Mouse (Mus musculus): Measurements from ENCODE around the gene Snx18. TPM values are rescaled to one million over a fixed set of nuclear protein-coding genes. Genes with fewer than 3 reads are reported as not detected.

Snx18 gene
- polyA plus RNA-seq, 1 experiment from 2014 or later = 4.7 TPM

DNA sequence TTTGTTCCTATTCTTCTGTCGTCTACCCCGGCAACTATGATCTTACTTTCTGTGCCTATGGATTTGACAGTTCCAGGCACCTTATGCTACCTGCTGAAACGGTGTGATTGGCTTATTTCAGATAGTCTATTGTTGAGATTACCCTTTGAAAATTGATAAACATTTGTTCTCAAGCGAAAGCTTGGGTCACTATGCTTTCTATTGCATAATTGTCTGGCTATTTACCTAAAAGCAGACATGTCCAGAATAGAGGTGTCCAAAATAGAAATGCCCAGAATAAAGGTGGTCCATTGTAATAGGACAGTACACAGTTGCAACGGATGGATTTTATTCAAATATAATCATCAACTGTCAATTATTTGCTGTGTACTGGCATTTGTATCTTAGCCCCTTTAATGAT lies 36.9 kb downstream of the Snx18 start:
- Histone ChIP-seq H3K27ac (no peak overlapping the region), H3K9ac (no peak overlapping the region), H3K36me3 (no peaks in the 10 kb centered on the region), H3K9me3 (replicated peaks) (no peaks in the 10 kb centered on the region), H3K4me3 (replicated peaks) (no peak overlapping the region), H3K4me1 (replicated peaks) (no peaks in the 10 kb centered on the region), H3K4me2 (no peak overlapping the region), H3K27me3 (no peaks in the 10 kb centered on the region)
- DNase-seq (no peak), ATAC-seq (ENCODE audit: low read depth) (no peak)
- WGBS (ENCODE audit: insufficient replicate concordance) = 72% methylated on average over 5 of the region's 5 CpGs

- H3K27ac ChIP-seq = no peak overlapping the region
- ATAC-seq (ENCODE audit: low read depth) (no peak), DNase-seq (no peak)
- no peak overlapping the region for H3K9ac ChIP-seq
- no peaks in the 10 kb centered on the region for H3K9me3 ChIP-seq (replicated peaks)
- H3K4me2 ChIP-seq = no peak overlapping the region
- no peaks in the 10 kb centered on the region for H3K4me1 ChIP-seq (replicated peaks)
- 37% methylated on average over 6 of the region's 6 CpGs for WGBS (ENCODE audit: insufficient replicate concordance)
- H3K4me3 ChIP-seq (replicated peaks) = no peak overlapping the region
- no peaks in the 10 kb centered on the region for H3K36me3 ChIP-seq
- H3K27me3 ChIP-seq = no peaks in the 10 kb centered on the region
Measured at GRCm38 (mm10) chr13:113580400-113580790, 38.0 kb downstream of the Snx18 start.

GRCm38 (mm10) chr13:113579788-113580399 lies 38.5 kb downstream of the Snx18 start:
- no peaks in the 10 kb centered on the region for H3K36me3 ChIP-seq
- WGBS (ENCODE audit: insufficient replicate concordance) = 20% methylated on average over 7 of the region's 7 CpGs
- no peak for ATAC-seq (ENCODE audit: low read depth)
- no peak overlapping the region for H3K4me3 ChIP-seq (replicated peaks)
- no peak overlapping the region for H3K4me2 ChIP-seq
- H3K27me3 ChIP-seq = no peaks in the 10 kb centered on the region
- H3K9ac ChIP-seq = no peak overlapping the region
- no peak for DNase-seq
- H3K27ac ChIP-seq = no peak overlapping the region
- no peaks in the 10 kb centered on the region for H3K4me1 ChIP-seq (replicated peaks)
- no peaks in the 10 kb centered on the region for H3K9me3 ChIP-seq (replicated peaks)

GRCm38 (mm10) chr13:113574232-113574631 lies 44.1 kb downstream of the Snx18 start:
- Histone ChIP-seq H3K36me3 (no peaks in the 10 kb centered on the region), H3K27ac (no peak overlapping the region), H3K4me2 (no peak overlapping the region), H3K4me1 (replicated peaks) (no peaks in the 10 kb centered on the region), H3K9ac (no peak overlapping the region), H3K4me3 (replicated peaks) (no peak overlapping the region), H3K27me3 (no peaks in the 10 kb centered on the region), H3K9me3 (replicated peaks) (no peaks in the 10 kb centered on the region)
- DNase-seq (no peak), ATAC-seq (ENCODE audit: low read depth) (no peak)
- WGBS (ENCODE audit: insufficient replicate concordance) = 64% methylated on average over 13 of the region's 13 CpGs

GRCm38 (mm10) chr13:113573377-113573776 lies 45.0 kb downstream of the Snx18 start:
- Histone ChIP-seq H3K36me3 (no peaks in the 10 kb centered on the region), H3K4me3 (replicated peaks) (no peak overlapping the region), H3K27me3 (no peaks in the 10 kb centered on the region), H3K4me2 (no peak overlapping the region), H3K9me3 (replicated peaks) (no peaks in the 10 kb centered on the region), H3K9ac (no peak overlapping the region), H3K27ac (no peak overlapping the region), H3K4me1 (replicated peaks) (no peaks in the 10 kb centered on the region)
- DNase-seq (no peak), ATAC-seq (ENCODE audit: low read depth) (no peak)
- 78% methylated on average over 2 of the region's 2 CpGs for WGBS (ENCODE audit: insufficient replicate concordance)

- Histone ChIP-seq H3K4me2 (no peak overlapping the region), H3K4me1 (replicated peaks) (no peaks in the 10 kb centered on the region), H3K27ac (no peak overlapping the region), H3K27me3 (no peaks in the 10 kb centered on the region), H3K9me3 (replicated peaks) (0 out of 2 replicates have a peak, but pooled peaks cover 4% of the 10 kb centered on the region), H3K9ac (no peak overlapping the region), H3K36me3 (no peaks in the 10 kb centered on the region), H3K4me3 (replicated peaks) (no peak overlapping the region)
- DNase-seq = no peak
- 39% methylated on average over 9 of the region's 9 CpGs for WGBS (ENCODE audit: insufficient replicate concordance)
- no peak for ATAC-seq (ENCODE audit: low read depth)
Measured at GRCm38 (mm10) chr13:113572046-113572686, 46.2 kb downstream of the Snx18 start.

DNA sequence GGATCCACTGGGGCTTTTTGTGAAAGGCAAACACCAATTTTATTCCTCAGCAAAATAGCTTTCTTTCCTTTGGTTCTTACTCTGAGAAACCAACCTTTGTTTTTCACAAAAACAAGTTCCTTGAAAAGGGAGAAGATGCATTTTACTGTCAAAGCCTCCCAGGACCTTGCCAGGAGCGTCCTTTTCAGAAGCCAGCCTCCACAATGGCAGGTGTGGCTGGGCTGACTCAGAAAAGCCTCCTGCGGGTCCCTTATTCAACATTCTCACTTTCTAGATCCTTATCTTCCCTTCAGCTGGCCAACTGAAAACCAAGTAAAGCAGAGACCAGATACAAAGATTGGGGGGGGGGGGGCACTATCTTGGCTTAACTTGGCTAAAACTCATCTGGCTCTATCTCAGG lies 48.8 kb downstream of the Snx18 start:
- no peak for DNase-seq
- H3K27me3 ChIP-seq = no peaks in the 10 kb centered on the region
- H3K36me3 ChIP-seq = no peaks in the 10 kb centered on the region
- no peak for ATAC-seq (ENCODE audit: low read depth)
- no peak overlapping the region for H3K9ac ChIP-seq
- no peak overlapping the region for H3K4me2 ChIP-seq
- WGBS (ENCODE audit: insufficient replicate concordance) = 27% methylated on average over 2 of the region's 2 CpGs
- 0 out of 2 replicates have a peak, but pooled peaks cover 4% of the 10 kb centered on the region for H3K9me3 ChIP-seq (replicated peaks)
- H3K4me1 ChIP-seq (replicated peaks) = no peaks in the 10 kb centered on the region
- no peak overlapping the region for H3K27ac ChIP-seq
- H3K4me3 ChIP-seq (replicated peaks) = no peak overlapping the region

DNA sequence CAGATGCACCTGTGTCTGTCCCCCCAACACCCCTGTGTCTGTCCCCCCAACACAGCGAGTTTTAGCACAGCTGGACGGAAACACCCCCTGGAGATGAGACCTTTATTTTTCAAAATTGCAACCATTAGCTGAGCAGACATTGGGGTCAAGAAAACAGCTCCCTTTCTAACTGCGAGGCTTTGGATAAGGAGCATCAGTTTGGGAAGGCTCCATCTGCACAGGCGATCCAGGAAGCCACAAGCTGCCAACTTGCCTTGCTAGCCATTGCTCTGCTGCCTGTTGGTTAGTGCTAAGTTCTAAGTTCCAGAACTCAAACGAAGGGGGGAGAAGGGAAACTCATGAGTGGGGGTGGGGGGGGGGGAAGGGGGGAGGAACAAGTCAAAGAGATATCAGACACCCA lies 51.4 kb downstream of the Snx18 start:
- H3K9me3 ChIP-seq (replicated peaks) = 0 out of 2 replicates have a peak, but pooled peaks cover 4% of the 10 kb centered on the region
- no peaks in the 10 kb centered on the region for H3K36me3 ChIP-seq
- 63% methylated on average over 5 of the region's 5 CpGs for WGBS (ENCODE audit: insufficient replicate concordance)

DNA sequence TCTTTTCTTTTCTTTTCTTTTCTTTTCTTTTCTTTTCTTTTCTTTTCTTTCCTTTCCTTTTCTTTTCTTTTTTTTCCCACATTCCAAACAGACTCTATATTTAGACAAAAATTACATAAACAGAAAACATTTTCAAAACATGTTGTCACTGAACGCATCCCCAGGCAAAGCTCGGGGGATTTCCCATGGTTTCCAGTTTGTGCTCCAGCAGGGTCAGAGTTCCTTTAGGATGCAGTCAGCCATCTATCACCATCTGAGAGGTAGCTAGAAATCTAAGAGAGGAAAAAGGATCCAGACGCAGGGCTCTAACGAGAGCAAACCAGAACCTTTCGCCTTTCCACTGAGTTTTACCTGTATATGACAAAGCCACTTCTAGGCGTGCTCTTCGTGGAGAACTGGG lies 52.0 kb downstream of the Snx18 start:
- DNase-seq (no peak), ATAC-seq (ENCODE audit: low read depth) (no peak)
- Histone ChIP-seq H3K4me2 (no peak overlapping the region), H3K9me3 (replicated peaks) (peaks cover 5% of the 10 kb centered on the region; the same call in 1 of the 2 replicates), H3K27me3 (no peaks in the 10 kb centered on the region), H3K36me3 (no peaks in the 10 kb centered on the region), H3K27ac (no peak overlapping the region), H3K4me3 (replicated peaks) (no peak overlapping the region), H3K9ac (no peak overlapping the region), H3K4me1 (replicated peaks) (no peaks in the 10 kb centered on the region)
- WGBS (ENCODE audit: insufficient replicate concordance) = 83% methylated on average over 7 of the region's 7 CpGs

More for the DNA sequence above, 51.4 kb downstream of the Snx18 start:
- Histone ChIP-seq H3K4me2 (no peak overlapping the region), H3K4me3 (replicated peaks) (no peak overlapping the region), H3K4me1 (replicated peaks) (no peaks in the 10 kb centered on the region), H3K27me3 (no peaks in the 10 kb centered on the region), H3K9ac (no peak overlapping the region), H3K27ac (no peak overlapping the region)
- ATAC-seq (ENCODE audit: low read depth) = no peak
- no peak for DNase-seq

DNA sequence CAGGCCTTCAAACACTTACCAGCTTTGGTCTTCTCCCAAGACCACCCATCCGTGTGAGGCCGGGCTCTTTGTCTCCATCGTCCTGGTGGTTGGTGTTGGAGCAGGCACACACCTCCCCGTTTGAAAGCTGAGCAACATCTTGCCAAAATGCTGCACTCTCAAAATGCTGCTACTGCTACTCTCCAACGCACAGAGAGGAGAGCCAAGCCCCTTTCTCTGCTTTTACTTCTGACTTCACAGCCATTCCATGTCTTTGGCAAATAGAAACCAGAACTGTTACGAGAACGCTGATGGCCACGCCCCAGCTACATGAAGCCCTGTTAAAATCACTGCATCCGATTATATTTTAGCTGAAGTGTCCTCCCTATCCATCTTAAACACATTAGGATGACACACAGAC lies 58.7 kb downstream of the Snx18 start:
- no peaks in the 10 kb centered on the region for H3K4me1 ChIP-seq (replicated peaks)
- no peak overlapping the region for H3K4me3 ChIP-seq (replicated peaks)
- no peak for DNase-seq
- H3K36me3 ChIP-seq = no peaks in the 10 kb centered on the region
- H3K9me3 ChIP-seq (replicated peaks) = peaks cover 3% of the 10 kb centered on the region; the same call in 1 of the 2 replicates
- 74% methylated on average over 9 of the region's 9 CpGs for WGBS (ENCODE audit: insufficient replicate concordance)
- no peak overlapping the region for H3K4me2 ChIP-seq
- H3K27ac ChIP-seq = no peak overlapping the region
- no peaks in the 10 kb centered on the region for H3K27me3 ChIP-seq
- no peak overlapping the region for H3K9ac ChIP-seq
- ATAC-seq (ENCODE audit: low read depth) = no peak

DNA sequence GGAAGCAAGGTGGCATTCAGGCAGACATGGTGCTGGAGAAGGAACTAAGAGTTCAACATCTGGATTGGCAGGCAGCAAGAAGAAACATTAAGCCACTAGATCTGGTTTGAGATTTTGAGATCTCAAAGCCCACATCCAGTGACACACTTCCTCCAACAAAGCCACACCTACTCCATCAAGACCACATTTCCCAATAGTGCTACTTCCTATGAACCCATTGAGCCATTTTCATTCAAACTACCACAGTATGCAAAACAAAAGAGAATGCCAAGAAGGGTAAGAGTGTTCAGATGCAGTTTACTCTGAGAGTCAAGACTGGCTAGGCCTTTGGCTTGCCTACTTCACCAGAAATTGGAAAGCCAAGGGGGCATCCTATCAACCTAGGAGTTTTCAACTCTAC lies 61.8 kb downstream of the Snx18 start:
- no peak overlapping the region for H3K9ac ChIP-seq
- no peaks in the 10 kb centered on the region for H3K4me1 ChIP-seq (replicated peaks)
- no peak overlapping the region for H3K4me2 ChIP-seq
- H3K4me3 ChIP-seq (replicated peaks) = no peak overlapping the region
- no peaks in the 10 kb centered on the region for H3K36me3 ChIP-seq
- no peaks in the 10 kb centered on the region for H3K27me3 ChIP-seq
- ATAC-seq (ENCODE audit: low read depth) (no peak), DNase-seq (no peak)
- no peak overlapping the region for H3K27ac ChIP-seq
- peaks cover 3% of the 10 kb centered on the region; the same call in 1 of the 2 replicates for H3K9me3 ChIP-seq (replicated peaks)

- 67% methylated on average over 2 of the region's 2 CpGs for WGBS (ENCODE audit: insufficient replicate concordance)
- ATAC-seq (ENCODE audit: low read depth) = no peak
Measured at GRCm38 (mm10) chr13:113555226-113555625, 63.1 kb downstream of the Snx18 start.

More at GRCm38 (mm10) chr13:113555226-113555625, 63.1 kb downstream of the Snx18 start:
- DNase-seq = no peak
- no peak overlapping the region for H3K4me3 ChIP-seq (replicated peaks)
- H3K4me1 ChIP-seq (replicated peaks) = no peaks in the 10 kb centered on the region
- no peaks in the 10 kb centered on the region for H3K36me3 ChIP-seq
- no peak overlapping the region for H3K27ac ChIP-seq
- H3K9ac ChIP-seq = no peak overlapping the region
- no peaks in the 10 kb centered on the region for H3K27me3 ChIP-seq
- H3K4me2 ChIP-seq = no peak overlapping the region
- no peaks in the 10 kb centered on the region for H3K9me3 ChIP-seq (replicated peaks)

Measured in liver, embryonic 13.5 days (tissue).